Mouse (Mus musculus) adrenal gland, postnatal 14 days (tissue): ENCODE measurements around the gene Dlx6. TPM values are rescaled to one million over a fixed set of nuclear protein-coding genes. Genes with fewer than 3 reads are reported as not detected.

Source experiments
- DNase-seq: peaks from one replicate; pipeline ENCODE4 v3.0.0; 2021; ENCODE audit warnings: mixed read lengths
- long read RNA-seq, 2 experiments: library from polyadenylated mRNA; stranded (forward); transcript quantifications; one replicate each; pipeline ENCODE4 v2.0.0; 2021
- total RNA-seq: library from RNA; stranded (reverse); gene quantifications from 2 replicates; pipeline ENCODE4 v1.2.3, GENCODE M21; 2021

Gene Dlx6
- total RNA-seq: not detected in 2 replicates
- long read RNA-seq, experiment 1: 0 reads
- long read RNA-seq, experiment 2: 0 reads

GRCm38 (mm10) chr6:6863160-6863870 is at the start of gene Dlx6:
Gene Dlx6, plus strand, starts transcription at chr6:6863334.
- no peak for DNase-seq

GRCm38 (mm10) chr6:6816821-6817220 is 46.3 kb upstream of the Dlx6 start:
- DNase-seq: no peak

- peak; percentile 36 for DNase-seq
Measured at GRCm38 (mm10) chr6:6818036-6818788, 44.9 kb upstream of the Dlx6 start.

- peak; percentile 9 for DNase-seq
Measured at GRCm38 (mm10) chr6:6819134-6819533, 44.0 kb upstream of the Dlx6 start.

GRCm38 (mm10) chr6:6825313-6825712 is 37.8 kb upstream of the Dlx6 start:
- no peak for DNase-seq

- DNase-seq: no peak
Measured at GRCm38 (mm10) chr6:6826861-6827260, 36.3 kb upstream of the Dlx6 start.

- DNase-seq: no peak
Measured at GRCm38 (mm10) chr6:6830446-6830845, 32.7 kb upstream of the Dlx6 start.

DNA sequence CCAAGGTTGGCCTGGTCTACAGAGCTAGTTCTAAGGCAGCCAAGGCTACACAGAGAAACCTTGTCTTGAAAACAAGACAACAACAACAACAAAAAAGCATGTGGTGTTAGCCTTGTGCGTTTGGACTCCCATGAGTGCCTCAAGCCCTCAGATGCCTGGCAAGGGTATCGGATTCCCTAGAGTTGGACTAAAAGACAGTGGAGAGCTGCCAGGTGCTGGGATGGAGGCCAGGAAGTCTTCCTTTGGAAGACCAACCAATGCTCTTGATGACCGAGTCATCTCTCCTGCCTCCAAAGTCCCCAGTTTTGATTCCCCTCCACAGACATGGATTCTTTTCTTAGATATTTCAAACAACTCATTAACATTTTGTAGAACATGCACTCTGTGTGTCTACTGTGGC is 29.8 kb upstream of the Dlx6 start:
- DNase-seq: no peak

DNA sequence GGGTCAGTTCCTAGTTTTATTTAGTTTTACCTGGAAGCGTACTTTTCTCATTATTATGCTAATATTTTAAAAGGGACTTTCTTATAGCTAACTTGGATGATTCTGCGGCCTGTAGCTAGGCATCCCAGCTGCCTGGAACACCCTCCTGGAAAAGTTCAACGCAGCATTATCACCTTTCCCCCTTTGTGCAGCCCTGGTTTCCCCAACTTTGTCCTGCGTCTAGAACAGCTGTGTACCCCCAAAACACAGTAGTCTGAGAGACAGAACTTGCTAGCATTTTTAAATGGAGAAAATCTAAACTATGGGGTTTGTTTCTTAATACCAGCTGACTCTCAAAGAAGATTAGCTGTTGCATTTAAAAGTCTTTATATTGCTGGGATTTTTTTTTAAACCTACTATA is 14.6 kb upstream of the Dlx6 start:
- DNase-seq: no peak

DNA sequence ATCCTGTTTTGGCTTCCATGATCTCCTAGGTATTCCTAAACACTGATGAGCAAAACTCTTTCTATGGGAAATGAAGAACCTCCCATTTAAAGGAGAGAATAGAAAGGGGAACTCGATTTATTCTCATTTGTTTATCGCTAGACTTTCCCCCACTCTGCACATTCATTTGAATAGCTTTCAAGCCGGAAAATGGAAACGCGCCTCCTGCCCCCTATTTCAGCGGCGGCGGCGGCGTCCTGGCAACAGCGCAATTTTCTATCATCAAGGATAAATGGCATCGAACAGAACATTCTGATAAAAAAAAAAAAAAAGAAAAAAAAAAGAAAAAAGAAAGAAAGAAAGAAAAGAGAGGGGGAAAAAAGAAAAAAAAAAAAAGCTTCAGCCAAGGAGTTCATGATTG is 13.4 kb upstream of the Dlx6 start:
- no peak for DNase-seq

DNA sequence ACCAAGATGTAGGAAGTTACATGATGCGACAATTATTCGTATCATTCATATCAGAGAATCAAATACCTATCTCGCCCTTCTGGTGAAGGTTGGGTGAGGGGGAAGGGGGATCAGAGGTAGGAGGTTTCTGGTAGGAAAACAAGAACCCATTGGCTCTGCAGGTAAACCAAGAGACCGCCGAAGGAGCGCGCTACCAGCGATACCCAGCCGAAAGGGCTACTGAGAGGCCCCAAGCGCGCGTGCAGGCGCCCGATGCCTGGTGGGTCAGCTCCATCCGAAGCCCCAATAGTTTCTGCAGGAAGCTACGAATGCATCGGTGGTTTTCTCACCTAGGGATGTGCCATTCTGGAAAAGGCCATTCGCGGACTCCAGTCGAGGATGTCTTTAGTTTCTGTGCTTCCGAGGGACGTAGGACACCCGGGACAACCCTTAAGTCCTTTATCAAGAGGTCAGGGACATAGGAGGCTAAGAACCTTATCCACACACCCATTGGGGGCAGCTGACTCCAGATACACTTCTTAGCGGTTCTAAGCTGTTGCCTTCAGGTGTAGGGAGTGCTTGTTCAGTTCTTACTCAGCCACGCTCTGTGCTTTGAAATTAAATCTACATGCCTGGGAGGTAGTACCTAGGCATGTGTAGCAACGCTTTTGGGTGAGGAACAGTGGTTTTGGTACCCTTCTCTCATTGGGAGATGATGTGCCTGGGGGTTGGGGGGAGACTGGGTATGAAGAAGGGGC is 12.6 kb upstream of the Dlx6 start:
- no peak for DNase-seq

DNA sequence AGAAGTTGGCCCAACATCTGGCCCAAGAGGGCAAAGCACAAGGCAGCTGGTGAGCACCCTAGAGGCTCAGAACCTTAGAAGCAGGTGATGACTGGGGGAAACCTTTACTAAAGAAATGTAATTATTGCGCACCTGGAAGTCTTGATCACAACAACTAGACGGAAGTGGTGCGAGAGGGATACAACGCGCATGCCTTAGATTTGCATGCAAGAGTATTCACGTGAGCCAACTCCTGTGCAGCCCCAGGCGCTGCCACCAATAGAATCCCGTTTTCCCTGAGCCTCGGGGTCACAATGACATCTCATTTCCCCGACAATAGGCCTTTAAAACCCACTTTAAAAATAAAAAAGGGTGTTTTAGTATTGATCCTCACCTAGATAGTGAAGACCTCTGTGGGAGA is 12.0 kb upstream of the Dlx6 start:
- DNase-seq: no peak

DNA sequence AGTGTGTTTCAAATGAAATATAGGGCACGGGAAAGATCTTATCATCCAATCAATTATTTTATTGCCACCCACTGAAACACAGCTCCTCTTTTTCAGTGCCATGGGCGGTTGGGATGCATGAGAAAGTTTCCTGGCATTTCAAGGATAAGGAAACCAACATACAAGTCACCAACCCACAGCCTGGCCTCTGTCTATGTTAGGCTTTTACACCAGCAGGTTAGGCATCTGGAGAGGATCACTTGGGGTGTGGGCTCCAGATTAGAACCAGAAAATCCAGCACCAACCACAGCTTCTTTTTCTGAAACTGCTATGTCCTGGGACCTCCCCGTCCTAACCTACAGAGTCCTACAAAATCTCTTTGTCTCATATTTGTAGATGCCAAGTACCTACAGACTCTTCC is 10.2 kb upstream of the Dlx6 start:
- no peak for DNase-seq

GRCm38 (mm10) chr6:6854176-6854575 is 9.0 kb upstream of the Dlx6 start:
- no peak for DNase-seq

- no peak for DNase-seq
Measured at GRCm38 (mm10) chr6:6854902-6855745, 8.0 kb upstream of the Dlx6 start.

DNA sequence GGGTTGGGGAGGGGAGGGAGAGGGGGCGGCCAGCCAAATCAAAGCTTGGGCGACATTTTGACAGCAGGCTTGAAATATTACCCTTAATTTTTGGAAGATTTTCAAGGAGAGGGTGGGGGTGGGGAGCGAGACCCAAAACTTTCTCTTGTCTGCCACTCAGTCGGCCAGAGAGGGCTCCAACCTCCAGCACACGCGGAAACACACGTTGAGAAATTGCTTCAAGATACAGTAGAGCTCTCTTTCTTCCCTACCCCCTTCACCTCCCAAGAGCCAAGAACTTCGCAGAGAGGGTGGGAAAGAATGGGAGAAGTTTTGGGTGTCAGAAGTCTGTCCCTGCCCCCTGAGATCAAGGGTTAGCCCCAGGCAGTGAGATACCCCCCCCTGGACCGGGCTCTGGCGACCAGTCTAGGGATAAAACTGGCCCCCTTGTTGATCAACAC is 7.4 kb upstream of the Dlx6 start:
- DNase-seq: no peak

- DNase-seq: no peak
Measured at GRCm38 (mm10) chr6:6856316-6856715, 6.8 kb upstream of the Dlx6 start.

DNA sequence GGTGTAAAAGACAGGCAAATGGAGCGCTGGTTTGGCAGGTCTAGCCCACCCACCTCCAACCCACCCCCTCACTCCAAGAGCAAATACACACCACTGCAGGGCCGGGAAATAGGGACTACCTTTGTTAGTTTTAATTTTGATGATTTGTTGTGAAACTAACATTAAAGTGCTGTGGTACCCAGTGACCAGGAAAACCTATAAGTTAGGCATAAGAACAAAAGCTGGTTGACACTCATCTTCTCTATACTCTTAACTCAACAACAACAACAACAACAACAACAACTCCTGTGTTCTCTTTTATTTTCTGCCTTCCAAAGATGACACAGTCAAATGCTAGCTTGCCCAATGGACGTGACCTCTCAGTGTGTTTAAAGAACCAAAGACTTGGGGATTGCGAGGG is 6.3 kb upstream of the Dlx6 start:
- DNase-seq: no peak

- no peak for DNase-seq
Measured at GRCm38 (mm10) chr6:6857766-6858165, 5.4 kb upstream of the Dlx6 start.

- no peak for DNase-seq
Measured at GRCm38 (mm10) chr6:6858571-6858970, 4.6 kb upstream of the Dlx6 start.

GRCm38 (mm10) chr6:6859111-6859949 is 3.8 kb upstream of the Dlx6 start:
- no peak for DNase-seq
